Mouse (Mus musculus) embryonic facial prominence, embryonic 13.5 days (tissue): Measurements from ENCODE around the gene Mplkip. TPM values are rescaled to one million over a fixed set of nuclear protein-coding genes. Genes with fewer than 3 reads are reported as not detected.

Experiments
- ATAC-seq: fragments of 200-750 bp; cut with Nextera tagmentation; 2 replicates; pipeline ENCODE4 v1.8.0; 2017; ENCODE audit warnings: low read depth; ENCODE audit not compliant: insufficient number of reproducible peaks, insufficient read depth, low FRiP score, low TSS enrichment
- H3K27ac ChIP-seq: fragments of 300-500 bp; sonication (generic); 2 replicates; pipeline ENCODE4 v1.5.1; 2015; ENCODE audit warnings: moderate library complexity, mild to moderate bottlenecking, inconsistent platforms
- H3K27me3 ChIP-seq: fragments of 300-500 bp; sonication (generic); 2 replicates; pipeline ENCODE4 v1.6.1; 2015; ENCODE audit warnings: mild to moderate bottlenecking, inconsistent platforms
- H3K36me3 ChIP-seq: fragments of 300-500 bp; sonication (generic); 2 replicates; pipeline ENCODE4 v1.6.1; 2015; ENCODE audit warnings: mild to moderate bottlenecking, inconsistent platforms
- H3K4me1 ChIP-seq: fragments of 300-500 bp; sonication (generic); 2 replicates; pipeline ENCODE4 v1.6.1; 2015; ENCODE audit warnings: inconsistent platforms
- H3K4me2 ChIP-seq: fragments of 300-500 bp; sonication (generic); 2 replicates; pipeline ENCODE4 v1.6.1; 2015; ENCODE audit warnings: moderate library complexity, mild to moderate bottlenecking, inconsistent platforms
- H3K4me3 ChIP-seq: fragments of 300-500 bp; sonication (generic); 2 replicates; pipeline ENCODE4 v1.5.1; 2015; ENCODE audit warnings: mild to moderate bottlenecking, inconsistent platforms
- H3K9ac ChIP-seq: fragments of 300-500 bp; sonication (generic); 2 replicates; pipeline ENCODE4 v1.6.1; 2015; ENCODE audit warnings: mild to moderate bottlenecking, inconsistent platforms
- H3K9me3 ChIP-seq: fragments of 300-500 bp; sonication (generic); 2 replicates; pipeline ENCODE4 v1.6.1; 2016; ENCODE audit warnings: inconsistent platforms
- WGBS: fragments of 180-500 bp; shearing (Covaris S2); methylation state at CpG from one replicate; pipeline ENCODE4 v1.1.7; 2015; ENCODE audit warnings: mixed read lengths; 5-methylcytosine and 5-hydroxymethylcytosine counted together
- polyA plus RNA-seq: library from polyadenylated mRNA; unstranded; fragments of >200 nt; fragmentation: Nextera tagmentation; extraction: Ambion mirVana; gene quantifications from 2 replicates; pipeline ENCODE4 v1.2.1, GENCODE M21; 2015

The Mplkip gene
- polyA plus RNA-seq = 52.4 and 55.7 TPM in 2 replicates

DNA sequence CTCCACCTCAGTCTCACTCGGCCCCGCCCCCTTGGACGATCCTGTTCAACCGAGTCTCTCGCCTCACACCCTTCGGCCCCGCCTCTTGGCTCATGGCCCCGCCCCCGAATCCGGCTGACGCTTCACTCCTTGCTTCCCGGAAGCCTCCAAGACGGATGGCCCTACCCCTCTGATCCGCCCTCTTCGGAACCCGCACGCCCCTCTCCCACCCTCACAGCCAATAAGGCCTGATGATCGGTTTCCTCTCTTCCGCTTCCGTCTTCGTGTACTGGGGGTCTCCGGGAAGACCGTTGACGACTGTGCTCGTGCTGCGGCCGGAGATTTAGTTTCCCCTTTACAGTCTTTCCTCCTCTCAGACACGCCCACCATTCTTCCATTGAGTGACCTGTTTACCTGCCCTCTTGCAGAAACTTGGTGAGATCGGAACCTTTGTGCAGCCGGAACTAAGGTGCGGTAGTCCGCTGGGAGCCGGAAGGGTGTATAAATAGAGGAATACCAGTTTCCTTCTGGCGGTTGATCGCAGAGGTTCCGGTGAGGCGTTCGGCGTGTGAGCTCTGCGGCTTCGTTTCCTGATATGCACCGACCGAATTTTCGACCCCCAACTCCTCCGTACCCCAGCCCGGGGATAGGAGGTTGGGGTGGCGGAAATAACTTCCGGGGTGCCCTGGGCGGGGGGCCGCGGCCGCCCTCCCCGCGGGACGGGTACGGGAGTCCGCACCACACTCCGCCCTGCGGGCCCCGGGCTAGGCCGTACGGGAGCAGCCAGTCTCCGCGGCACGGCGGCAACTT is at the start of gene Mplkip, which contains the start of gene Sugct:
Mplkip (plus strand) TSS at position 282 of the 789 bp plus-strand sequence.
Sugct (minus strand) TSS at position 643 of the 789 bp plus-strand sequence.
- Histone ChIP-seq H3K27me3 (no peaks in the 10 kb centered on the region), H3K9ac (peak within 1 kb of the TSS; percentile 95), H3K4me1 (peaks cover 4% of the 10 kb centered on the region; the same call in 1 of the 2 replicates), H3K27ac (peak within 1 kb of the TSS; percentile 93), H3K9me3 (no peaks in the 10 kb centered on the region), H3K36me3 (peaks cover 3% of the 10 kb centered on the region; the same call in 1 of the 2 replicates), H3K4me3 (peak within 1 kb of the TSS; percentile 83), H3K4me2 (peak within 1 kb of the TSS; percentile 71)
- ATAC-seq = peak; percentile 99
- WGBS = under 1% methylated on average over 64 of the region's 66 CpGs

DNA sequence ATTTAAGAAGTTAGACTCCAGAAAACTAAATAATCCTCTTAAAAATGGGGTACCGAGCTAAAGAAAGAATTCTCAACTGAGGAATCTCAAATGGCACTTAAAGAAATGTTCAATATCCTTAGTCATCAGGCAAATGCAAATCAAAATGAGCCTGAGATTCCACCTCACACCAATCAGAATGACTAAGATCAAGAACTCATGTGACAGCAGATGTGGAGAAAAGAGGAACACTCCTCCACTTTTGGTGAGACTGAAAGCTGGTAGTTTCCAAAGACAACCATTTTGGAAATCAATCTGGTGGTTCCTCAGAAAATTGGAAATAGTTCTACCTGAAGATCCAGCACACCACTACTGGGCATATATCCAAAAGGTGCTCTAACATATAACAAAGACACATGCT is 27.6 kb upstream of the Mplkip start:
- H3K4me1 ChIP-seq = no peaks in the 10 kb centered on the region
- 88% methylated on average over 1 of the region's 1 CpGs for WGBS
- no peak for ATAC-seq
- no peaks in the 10 kb centered on the region for H3K9me3 ChIP-seq
- no peaks in the 10 kb centered on the region for H3K27me3 ChIP-seq
- no peak overlapping the region for H3K4me3 ChIP-seq
- H3K27ac ChIP-seq = no peak overlapping the region
- H3K36me3 ChIP-seq = no peaks in the 10 kb centered on the region
- H3K4me2 ChIP-seq = no peak overlapping the region
- H3K9ac ChIP-seq = no peak overlapping the region

DNA sequence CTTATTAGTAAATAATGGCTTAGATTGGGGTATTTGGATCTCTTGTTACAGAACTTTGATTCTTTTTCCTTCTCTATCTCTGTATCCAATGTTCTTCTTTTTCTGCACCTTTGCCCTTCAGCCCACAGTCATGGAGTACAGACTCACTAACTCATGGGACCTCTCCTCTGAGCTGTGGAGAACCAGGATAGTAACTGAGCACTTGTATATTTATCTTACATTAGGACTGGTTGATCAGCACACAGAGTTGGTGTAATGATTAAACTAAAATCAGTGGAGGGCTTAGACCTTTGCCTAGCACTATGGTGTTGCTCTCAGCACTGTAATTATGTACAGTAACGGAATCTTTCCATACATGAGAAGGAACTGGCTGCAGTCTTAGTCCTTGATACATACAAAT is 23.9 kb upstream of the Mplkip start:
- Histone ChIP-seq H3K4me3 (no peak overlapping the region), H3K27me3 (no peaks in the 10 kb centered on the region), H3K9ac (no peak overlapping the region), H3K4me2 (no peak overlapping the region), H3K9me3 (no peaks in the 10 kb centered on the region), H3K27ac (no peak overlapping the region), H3K4me1 (no peaks in the 10 kb centered on the region), H3K36me3 (no peaks in the 10 kb centered on the region)
- WGBS = 78% methylated on average over 1 of the region's 1 CpGs
- ATAC-seq = no peak

DNA sequence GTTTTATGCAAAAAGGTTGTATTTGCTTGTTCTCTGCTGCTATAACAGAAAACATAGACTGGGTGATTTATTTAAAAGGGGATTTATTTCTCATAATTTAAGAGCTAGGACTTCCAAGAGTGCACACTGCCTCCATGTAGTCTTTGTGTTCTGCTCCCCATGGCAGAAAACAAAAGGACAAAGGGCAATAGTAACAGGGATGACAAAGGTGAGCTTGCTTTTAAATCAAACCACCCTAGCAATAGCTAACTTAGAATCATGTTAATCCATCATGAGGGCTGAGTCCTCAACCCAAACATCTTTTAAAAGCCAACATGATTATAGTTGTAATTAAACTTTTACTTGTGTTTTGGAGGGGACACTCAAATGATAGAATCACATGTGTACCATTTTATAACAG is 5.5 kb upstream of the Mplkip start:
- Histone ChIP-seq H3K4me1 (peaks cover 4% of the 10 kb centered on the region; the same call in 1 of the 2 replicates), H3K27me3 (no peaks in the 10 kb centered on the region), H3K4me2 (no peak overlapping the region), H3K36me3 (no peaks in the 10 kb centered on the region), H3K4me3 (no peak overlapping the region), H3K27ac (no peak overlapping the region), H3K9me3 (no peaks in the 10 kb centered on the region), H3K9ac (no peak overlapping the region)
- ATAC-seq = no peak

DNA sequence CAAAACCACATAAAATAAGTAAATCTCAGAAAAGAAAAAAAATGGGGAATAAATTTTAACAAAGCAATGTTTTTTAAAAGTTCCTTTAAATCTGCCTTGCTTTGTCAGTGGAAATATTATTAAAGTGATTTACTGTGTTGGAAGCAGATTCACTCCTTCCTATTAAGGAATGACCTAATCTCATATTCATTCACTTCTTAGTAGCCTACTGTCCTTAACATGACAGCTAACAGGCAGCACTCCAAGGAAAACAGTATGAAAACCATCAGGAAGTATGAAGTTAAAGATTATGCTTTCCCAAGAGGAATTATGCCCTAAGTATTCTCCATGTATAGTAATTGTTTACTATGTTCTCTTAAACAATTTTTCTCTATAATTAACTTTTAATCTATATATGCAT is 4.3 kb upstream of the Mplkip start:
- Histone ChIP-seq H3K27me3 (no peaks in the 10 kb centered on the region), H3K4me3 (no peak overlapping the region), H3K36me3 (no peaks in the 10 kb centered on the region), H3K9me3 (no peaks in the 10 kb centered on the region), H3K9ac (no peak overlapping the region), H3K27ac (no peak overlapping the region), H3K4me1 (peaks cover 4% of the 10 kb centered on the region; the same call in 1 of the 2 replicates), H3K4me2 (no peak overlapping the region)
- no peak for ATAC-seq

GRCm38 (mm10) chr13:17691436-17691835 is 3.6 kb upstream of the Mplkip start:
- no peaks in the 10 kb centered on the region for H3K36me3 ChIP-seq
- no peaks in the 10 kb centered on the region for H3K27me3 ChIP-seq
- peaks cover 4% of the 10 kb centered on the region; the same call in 1 of the 2 replicates for H3K4me1 ChIP-seq
- no peak overlapping the region for H3K9ac ChIP-seq
- H3K9me3 ChIP-seq = no peaks in the 10 kb centered on the region
- WGBS = 67% methylated on average over 1 of the region's 1 CpGs
- no peak overlapping the region for H3K4me3 ChIP-seq
- no peak for ATAC-seq
- no peak overlapping the region for H3K27ac ChIP-seq
- H3K4me2 ChIP-seq = no peak overlapping the region

DNA sequence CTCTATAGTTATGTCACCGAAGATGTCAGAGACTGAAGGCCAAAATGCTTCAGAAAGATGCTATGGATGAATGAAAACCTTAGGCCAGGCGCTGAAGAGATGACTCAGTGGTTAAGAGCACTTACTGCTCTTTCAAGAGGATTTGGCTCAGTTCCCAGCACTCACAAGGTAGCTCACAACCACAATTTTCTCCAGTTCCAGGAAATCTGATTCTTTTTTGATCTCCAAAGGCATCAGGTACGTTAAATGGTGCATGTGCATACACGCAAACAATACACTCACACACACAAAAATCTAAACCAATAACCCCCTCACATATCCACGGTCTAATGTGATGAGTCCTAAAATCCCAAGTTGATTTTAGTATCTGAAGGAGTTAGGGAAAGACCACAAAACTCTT is 1.2 kb upstream of the Mplkip start:
- peaks cover 4% of the 10 kb centered on the region; the same call in 1 of the 2 replicates for H3K4me1 ChIP-seq
- ATAC-seq = no peak
- H3K4me2 ChIP-seq = peak overlapping the region; percentile 63
- H3K27ac ChIP-seq = peak overlapping the region; percentile 84; the same call in 1 of the 2 replicates
- WGBS = 61% methylated on average over 5 of the region's 5 CpGs
- H3K4me3 ChIP-seq = peak overlapping the region; percentile 83
- H3K27me3 ChIP-seq = no peaks in the 10 kb centered on the region
- peaks cover 3% of the 10 kb centered on the region; the same call in 1 of the 2 replicates for H3K36me3 ChIP-seq
- H3K9me3 ChIP-seq = no peaks in the 10 kb centered on the region
- H3K9ac ChIP-seq = no peak overlapping the region

GRCm38 (mm10) chr13:17694414-17694813 is 578 bp upstream of the Mplkip start:
- Histone ChIP-seq H3K9me3 (no peaks in the 10 kb centered on the region), H3K4me2 (peak overlapping the region; percentile 63), H3K4me1 (peaks cover 4% of the 10 kb centered on the region; the same call in 1 of the 2 replicates), H3K36me3 (peaks cover 3% of the 10 kb centered on the region; the same call in 1 of the 2 replicates), H3K9ac (peak overlapping the region; percentile 80), H3K4me3 (peak overlapping the region; percentile 83), H3K27ac (peak overlapping the region; percentile 84), H3K27me3 (no peaks in the 10 kb centered on the region)
- WGBS = under 1% methylated on average over 25 of the region's 25 CpGs
- peak; percentile 82 for ATAC-seq

DNA sequence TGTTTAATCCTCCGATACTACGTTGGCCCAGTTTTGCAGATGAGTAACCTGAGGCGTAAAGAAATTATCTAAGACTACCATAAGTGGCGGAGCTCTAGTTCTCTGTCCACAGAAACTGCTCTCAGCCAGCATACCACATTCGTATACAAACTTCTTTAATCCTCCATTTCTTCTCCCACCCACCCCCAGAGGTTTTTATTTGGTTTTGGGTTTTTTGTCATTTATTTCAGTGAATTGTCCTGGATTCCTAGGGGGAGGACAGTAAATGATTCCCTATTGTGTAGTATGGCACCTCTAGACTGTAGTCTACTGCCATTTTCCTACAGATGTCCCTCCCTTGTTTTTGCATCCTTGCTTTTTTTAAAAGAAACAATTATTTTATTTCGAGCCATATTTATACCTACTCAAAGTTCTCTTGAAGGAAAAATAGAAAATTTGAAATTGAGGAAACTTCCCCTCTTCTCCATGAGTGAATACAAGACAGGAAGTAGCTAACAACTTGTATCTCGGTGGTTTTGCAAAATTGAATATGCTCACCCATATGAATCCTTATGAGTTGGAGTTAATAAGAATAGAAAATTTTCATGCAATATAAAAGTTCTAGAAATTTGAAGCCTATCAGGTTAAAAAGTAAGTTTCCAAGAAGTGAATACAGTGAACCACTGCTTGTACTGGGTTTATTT is 1.0 kb downstream of the Mplkip start:
- Histone ChIP-seq H3K4me3 (peak overlapping the region; percentile 83), H3K9ac (peak overlapping the region; percentile 95), H3K4me1 (peaks cover 4% of the 10 kb centered on the region; the same call in 1 of the 2 replicates), H3K27me3 (no peaks in the 10 kb centered on the region), H3K4me2 (peak overlapping the region; percentile 71), H3K9me3 (no peaks in the 10 kb centered on the region), H3K36me3 (peaks cover 3% of the 10 kb centered on the region; the same call in 1 of the 2 replicates), H3K27ac (peak overlapping the region; percentile 93; the same call in 1 of the 2 replicates)
- WGBS = 12% methylated on average over 7 of the region's 7 CpGs
- no peak for ATAC-seq

DNA sequence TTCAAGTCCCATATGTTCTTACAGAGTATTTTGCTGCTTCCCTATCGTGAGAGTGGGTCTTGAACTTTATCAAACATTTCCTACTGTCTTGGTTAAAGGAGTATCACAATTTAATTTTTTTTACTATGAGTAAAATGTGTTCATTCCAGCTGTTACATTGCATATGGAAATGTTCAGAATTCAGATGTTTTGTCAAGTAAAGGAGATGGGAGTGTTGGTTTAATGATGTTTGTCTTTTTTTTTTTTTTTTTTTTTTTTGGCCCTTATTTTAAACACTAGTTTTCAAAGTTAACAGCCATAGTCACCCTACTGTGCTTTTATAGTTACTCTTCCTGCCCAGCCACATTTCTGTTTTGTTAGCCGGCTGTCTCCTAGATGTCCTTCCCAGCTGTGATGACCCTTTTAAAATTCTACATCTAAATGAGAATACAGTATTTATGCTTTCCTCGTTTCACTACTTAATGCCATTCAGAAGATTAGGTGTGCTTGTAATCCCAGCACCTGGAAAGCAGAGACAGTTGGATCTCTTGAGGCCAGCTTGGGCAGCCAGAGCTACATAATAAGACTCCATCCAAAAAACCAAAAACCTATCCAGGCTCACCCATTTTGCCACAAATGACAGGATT is 5.2 kb downstream of the Mplkip start:
- WGBS = 88% methylated on average over 3 of the region's 3 CpGs
- ATAC-seq = no peak
- Histone ChIP-seq H3K9me3 (no peaks in the 10 kb centered on the region), H3K27me3 (no peaks in the 10 kb centered on the region), H3K4me1 (no peaks in the 10 kb centered on the region), H3K4me2 (no peak overlapping the region), H3K27ac (no peak overlapping the region), H3K4me3 (no peak overlapping the region), H3K36me3 (peaks cover 3% of the 10 kb centered on the region; the same call in 1 of the 2 replicates), H3K9ac (no peak overlapping the region)

DNA sequence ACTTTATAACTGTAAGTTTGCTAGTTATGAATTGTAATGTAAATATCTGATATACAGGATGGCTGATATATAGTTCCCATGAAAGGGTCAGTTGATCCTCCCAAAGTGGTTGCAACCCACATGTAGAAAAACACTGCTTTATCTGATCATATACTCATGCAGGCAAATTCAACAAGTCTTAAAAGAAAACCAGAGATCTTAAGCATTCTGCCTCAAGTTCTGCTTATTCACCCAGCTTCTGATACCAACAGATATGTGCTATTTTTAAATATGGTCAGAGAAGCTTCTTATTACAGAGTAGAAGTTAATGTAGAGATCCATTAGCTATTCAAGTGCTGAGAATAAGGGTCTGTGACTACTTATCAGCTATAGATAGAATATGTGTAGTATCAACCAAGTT is 6.3 kb downstream of the Mplkip start:
- H3K36me3 ChIP-seq = peaks cover 3% of the 10 kb centered on the region; the same call in 1 of the 2 replicates
- ATAC-seq = no peak
- H3K4me1 ChIP-seq = no peaks in the 10 kb centered on the region
- no peak overlapping the region for H3K9ac ChIP-seq
- H3K27ac ChIP-seq = no peak overlapping the region
- H3K9me3 ChIP-seq = no peaks in the 10 kb centered on the region
- H3K4me3 ChIP-seq = no peak overlapping the region
- H3K27me3 ChIP-seq = no peaks in the 10 kb centered on the region
- H3K4me2 ChIP-seq = no peak overlapping the region
